Mouse (Mus musculus) embryonic facial prominence, embryonic 14.5 days (tissue): ENCODE data around the gene Syt1. TPM values are rescaled to one million over a fixed set of nuclear protein-coding genes. Genes with fewer than 3 reads are reported as not detected.

Source experiments
- ATAC-seq: fragments of 200-750 bp; cut with Nextera tagmentation; 2 replicates; pipeline ENCODE4 v1.8.0; 2017; ENCODE audit warnings: low read depth, moderate number of reproducible peaks, moderate TSS enrichment
- DNase-seq: peaks from one replicate; pipeline ENCODE4 v3.0.0-alpha.2; 2015; ENCODE audit warnings: low spot score
- H3K27ac ChIP-seq: fragments of 300-500 bp; sonication (generic); replicated peaks from 2 replicates; pipeline ENCODE4 v1.5.1; 2014; ENCODE audit warnings: low read depth, mild to moderate bottlenecking, low read length, moderate library complexity
- H3K27me3 ChIP-seq: fragments of 300-500 bp; sonication (generic); replicated peaks from 2 replicates; pipeline ENCODE4 v1.6.1; 2014; ENCODE audit warnings: low read length; ENCODE audit not compliant: control insufficient read depth, insufficient read depth
- H3K36me3 ChIP-seq: fragments of 300-500 bp; sonication (generic); 2 replicates; pipeline ENCODE4 v1.6.1; 2014; ENCODE audit warnings: low read length, mixed read lengths; ENCODE audit not compliant: control insufficient read depth, insufficient read depth
- H3K4me1 ChIP-seq: fragments of 300-500 bp; sonication (generic); 2 replicates; pipeline ENCODE4 v1.6.1; 2014; ENCODE audit warnings: antibody characterized with exemption, low read length; ENCODE audit not compliant: control insufficient read depth, insufficient read depth
- H3K4me2 ChIP-seq: fragments of 300-500 bp; sonication (generic); 2 replicates; pipeline ENCODE4 v1.6.1; 2014; ENCODE audit warnings: low read depth, mild to moderate bottlenecking, low read length, moderate library complexity, mixed read lengths
- H3K4me3 ChIP-seq: fragments of 300-500 bp; sonication (generic); 2 replicates; pipeline ENCODE4 v1.5.1; 2014; ENCODE audit warnings: low read depth, mild to moderate bottlenecking, low read length
- H3K9ac ChIP-seq: fragments of 300-500 bp; sonication (generic); 2 replicates; pipeline ENCODE4 v1.6.1; 2014; ENCODE audit warnings: low read depth, mild to moderate bottlenecking, low read length, moderate library complexity, mixed read lengths
- H3K9me3 ChIP-seq: fragments of 300-500 bp; sonication (generic); 2 replicates; pipeline ENCODE4 v1.6.1; 2016; ENCODE audit warnings: low read length; ENCODE audit not compliant: control insufficient read depth
- WGBS: fragments of 180-500 bp; shearing (Covaris S2); extraction: QIAGEN DNeasy Blood & Tissue Kit; methylation state at CpG from one replicate; pipeline ENCODE4 v1.1.7; 2014; 5-methylcytosine and 5-hydroxymethylcytosine counted together
- polyA plus RNA-seq: library from polyadenylated mRNA; unstranded; fragments of >200 nt; fragmentation: Nextera tagmentation; extraction: Ambion mirVana; gene quantifications from 2 replicates; pipeline ENCODE4 v1.2.1, GENCODE M21; 2014

The Syt1 gene
- polyA plus RNA-seq, 1 experiment from 2014 or later, result 6.2 TPM

- Histone ChIP-seq H3K4me1 (no peaks in the 10 kb centered on the region), H3K27ac (no peak overlapping the region), H3K4me2 (no peak overlapping the region), H3K9ac (no peak overlapping the region), H3K4me3 (no peak overlapping the region), H3K27me3 (no peaks in the 10 kb centered on the region), H3K36me3 (no peaks in the 10 kb centered on the region), H3K9me3 (no peaks in the 10 kb centered on the region)
- 79% methylated on average over 6 of the region's 6 CpGs for WGBS
- peak; percentile 3 for DNase-seq
- peak; percentile 47; the same call in 1 of the 2 replicates for ATAC-seq
Observed at GRCm38 (mm10) chr10:108832248-108832647, 178.5 kb downstream of the Syt1 start.

- 72% methylated on average over 6 of the region's 6 CpGs for WGBS
- Histone ChIP-seq H3K36me3 (no peaks in the 10 kb centered on the region), H3K27me3 (no peaks in the 10 kb centered on the region), H3K27ac (no peak overlapping the region), H3K4me2 (no peak overlapping the region), H3K9ac (no peak overlapping the region), H3K4me1 (no peaks in the 10 kb centered on the region), H3K4me3 (no peak overlapping the region), H3K9me3 (no peaks in the 10 kb centered on the region)
- DNase-seq, result peak; percentile 33
- peak; percentile 67; the same call in 1 of the 2 replicates for ATAC-seq
Observed at GRCm38 (mm10) chr10:108831801-108832200, 179.0 kb downstream of the Syt1 start.

GRCm38 (mm10) chr10:108822273-108822672 lies 188.5 kb downstream of the Syt1 start:
- WGBS, result 86% methylated on average over 6 of the region's 6 CpGs
- Histone ChIP-seq H3K9ac (no peak overlapping the region), H3K36me3 (no peaks in the 10 kb centered on the region), H3K9me3 (no peaks in the 10 kb centered on the region), H3K27ac (no peak overlapping the region), H3K4me3 (no peak overlapping the region), H3K27me3 (no peaks in the 10 kb centered on the region), H3K4me2 (no peak overlapping the region), H3K4me1 (no peaks in the 10 kb centered on the region)
- DNase-seq (no peak), ATAC-seq (no peak)

- Histone ChIP-seq H3K4me1 (no peaks in the 10 kb centered on the region), H3K4me3 (no peak overlapping the region), H3K9ac (no peak overlapping the region), H3K27me3 (no peaks in the 10 kb centered on the region), H3K4me2 (no peak overlapping the region), H3K9me3 (no peaks in the 10 kb centered on the region), H3K27ac (no peak overlapping the region), H3K36me3 (no peaks in the 10 kb centered on the region)
- 87% methylated on average over 6 of the region's 6 CpGs for WGBS
- DNase-seq (no peak), ATAC-seq (no peak)
Observed at GRCm38 (mm10) chr10:108815339-108815738, 195.4 kb downstream of the Syt1 start.

- ATAC-seq (no peak), DNase-seq (no peak)
- H3K27me3 ChIP-seq, result no peaks in the 10 kb centered on the region
- no peak overlapping the region for H3K4me2 ChIP-seq
- no peak overlapping the region for H3K4me3 ChIP-seq
- no peaks in the 10 kb centered on the region for H3K9me3 ChIP-seq
- 62% methylated on average over 1 of the region's 1 CpGs for WGBS
- no peak overlapping the region for H3K9ac ChIP-seq
- H3K4me1 ChIP-seq, result peaks cover 2% of the 10 kb centered on the region; the same call in 1 of the 2 replicates
- H3K36me3 ChIP-seq, result no peaks in the 10 kb centered on the region
- H3K27ac ChIP-seq, result no peak overlapping the region
Observed at GRCm38 (mm10) chr10:108804380-108804779, 206.4 kb downstream of the Syt1 start.

- WGBS, result 86% methylated on average over 7 of the region's 7 CpGs
- Histone ChIP-seq H3K4me3 (no peak overlapping the region), H3K4me2 (no peak overlapping the region), H3K27me3 (no peaks in the 10 kb centered on the region), H3K27ac (no peak overlapping the region), H3K9ac (no peak overlapping the region), H3K4me1 (peaks cover 2% of the 10 kb centered on the region; the same call in 1 of the 2 replicates), H3K9me3 (no peaks in the 10 kb centered on the region), H3K36me3 (no peaks in the 10 kb centered on the region)
- no peak for ATAC-seq
- no peak for DNase-seq
Observed at GRCm38 (mm10) chr10:108800776-108801175, 210.0 kb downstream of the Syt1 start.

- H3K9me3 ChIP-seq, result no peaks in the 10 kb centered on the region
- WGBS, result 71% methylated on average over 4 of the region's 4 CpGs
- ATAC-seq (no peak), DNase-seq (peak; percentile 4)
- H3K27me3 ChIP-seq, result no peaks in the 10 kb centered on the region
- H3K4me1 ChIP-seq, result peaks cover 2% of the 10 kb centered on the region; the same call in 1 of the 2 replicates
- H3K4me2 ChIP-seq, result no peak overlapping the region
- no peak overlapping the region for H3K27ac ChIP-seq
- no peaks in the 10 kb centered on the region for H3K36me3 ChIP-seq
- H3K9ac ChIP-seq, result no peak overlapping the region
- H3K4me3 ChIP-seq, result no peak overlapping the region
Observed at GRCm38 (mm10) chr10:108798826-108799225, 212.0 kb downstream of the Syt1 start.

- Histone ChIP-seq H3K27ac (no peak overlapping the region), H3K4me1 (no peaks in the 10 kb centered on the region), H3K27me3 (no peaks in the 10 kb centered on the region), H3K9ac (no peak overlapping the region), H3K4me3 (no peak overlapping the region), H3K9me3 (no peaks in the 10 kb centered on the region), H3K36me3 (no peaks in the 10 kb centered on the region), H3K4me2 (no peak overlapping the region)
- ATAC-seq (no peak), DNase-seq (no peak)
- 81% methylated on average over 5 of the region's 5 CpGs for WGBS
Observed at GRCm38 (mm10) chr10:108782817-108783216, 228.0 kb downstream of the Syt1 start.

- no peaks in the 10 kb centered on the region for H3K27me3 ChIP-seq
- WGBS, result 84% methylated on average over 3 of the region's 3 CpGs
- no peak overlapping the region for H3K27ac ChIP-seq
- DNase-seq (no peak), ATAC-seq (no peak)
- no peak overlapping the region for H3K4me2 ChIP-seq
- no peaks in the 10 kb centered on the region for H3K9me3 ChIP-seq
- H3K9ac ChIP-seq, result no peak overlapping the region
- H3K4me1 ChIP-seq, result no peaks in the 10 kb centered on the region
- no peak overlapping the region for H3K4me3 ChIP-seq
- no peaks in the 10 kb centered on the region for H3K36me3 ChIP-seq
Observed at GRCm38 (mm10) chr10:108780614-108781013, 230.2 kb downstream of the Syt1 start.
